Mouse (Mus musculus) right cerebral cortex, postnatal 25 days (tissue): Measurements from ENCODE around the gene Mroh2a.

Source experiments
- DNase-seq: peaks from one replicate; pipeline ENCODE4 v3.0.0; 2022

Mroh2a gene

GRCm38 (mm10) chr1:88298686-88299528, 72.1 kb downstream of the Mroh2a start:
- no peak for DNase-seq

DNA sequence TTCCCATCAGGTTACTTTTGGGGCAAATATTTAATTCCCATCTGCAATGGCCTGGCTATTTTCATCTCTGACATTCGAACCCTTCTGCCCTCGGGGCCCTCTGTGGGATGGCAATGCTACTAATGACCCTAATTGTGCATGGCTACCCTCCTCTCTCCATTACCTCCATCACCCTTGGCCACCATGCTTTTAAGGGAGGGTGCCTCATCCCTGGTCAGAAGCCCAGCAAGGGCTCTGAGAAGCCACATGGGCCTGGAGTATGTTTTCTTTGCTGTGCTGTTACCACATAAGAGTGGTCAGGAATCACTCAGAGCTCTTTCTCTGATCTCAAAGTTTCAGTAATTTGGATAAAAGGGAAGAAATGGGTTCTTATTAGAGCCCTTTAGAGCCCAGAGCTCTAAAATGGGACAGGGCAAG, 72.8 kb downstream of the Mroh2a start:
- no peak for DNase-seq

DNA sequence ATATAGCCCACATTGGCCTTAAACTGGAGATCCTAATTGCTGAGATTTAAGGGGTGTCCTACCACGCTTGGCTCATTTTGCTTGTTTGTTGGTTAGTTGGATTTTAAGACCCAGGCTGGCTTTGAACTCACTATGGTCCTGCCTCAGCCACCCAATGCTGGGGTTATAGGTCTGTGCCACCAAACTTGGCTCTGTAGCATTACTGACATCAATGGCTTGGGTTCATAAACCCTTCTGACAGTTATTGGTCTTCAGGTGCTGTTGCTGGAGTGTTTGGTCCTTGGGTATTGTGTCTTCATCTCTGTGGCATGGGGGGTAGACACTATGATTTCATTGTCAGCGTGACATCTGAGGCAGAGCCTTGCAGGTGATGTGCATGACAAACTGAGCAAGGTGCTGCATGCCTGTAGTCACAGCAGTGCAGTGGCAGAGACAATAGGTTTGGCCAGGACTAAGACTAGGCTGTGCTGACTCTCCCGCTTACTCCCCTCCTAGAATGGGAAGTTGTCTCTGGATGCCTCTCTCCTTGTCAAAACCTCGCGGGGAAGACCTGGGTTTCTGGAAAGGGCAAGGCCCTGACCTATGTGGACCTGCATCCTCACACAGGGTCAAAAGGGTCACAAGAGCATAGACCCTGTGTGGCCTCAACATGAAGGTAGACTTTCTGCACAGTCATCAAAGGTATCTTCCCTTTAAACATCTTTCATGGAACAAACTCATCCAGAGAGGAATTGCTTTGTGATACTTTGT, 73.7 kb downstream of the Mroh2a start:
- DNase-seq, result no peak

GRCm38 (mm10) chr1:88301121-88302014, 74.6 kb downstream of the Mroh2a start:
- no peak for DNase-seq

DNA sequence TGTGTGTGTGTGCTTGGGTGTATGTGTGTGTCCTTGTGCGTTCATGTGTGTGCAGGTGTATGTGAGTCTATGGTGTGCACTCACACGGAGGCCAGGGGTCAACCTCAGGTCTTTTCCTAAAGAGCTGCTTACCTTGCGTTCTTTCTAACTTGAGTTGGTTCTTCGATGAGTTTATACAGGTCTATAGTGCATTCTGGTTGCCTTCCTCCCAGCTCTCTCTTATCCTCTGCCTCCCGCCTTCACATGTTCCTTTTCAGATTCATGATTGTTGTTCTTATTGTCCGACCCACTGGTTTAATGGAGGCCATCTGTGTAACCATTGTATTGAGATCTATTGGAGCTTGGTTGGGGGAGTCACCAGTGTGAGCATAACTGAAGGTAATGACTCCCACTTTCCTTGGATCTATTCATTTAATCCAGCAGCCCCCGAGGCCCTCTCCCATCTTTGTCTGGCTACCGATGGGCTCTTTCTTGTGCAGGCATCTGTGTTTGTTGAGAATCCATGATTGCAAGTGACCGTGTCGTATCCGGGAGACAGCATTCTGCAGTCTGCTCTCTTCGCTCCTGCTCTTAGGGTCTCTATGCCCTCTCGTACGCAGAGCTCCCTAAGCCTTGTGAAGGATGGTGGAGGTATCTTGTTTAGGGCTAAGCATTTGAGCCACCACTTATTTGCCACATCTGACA, 75.4 kb downstream of the Mroh2a start:
- DNase-seq, result no peak

- no peak for DNase-seq
Observed at GRCm38 (mm10) chr1:88303762-88304161, 77.0 kb downstream of the Mroh2a start.

GRCm38 (mm10) chr1:88304261-88304985, 77.6 kb downstream of the Mroh2a start:
- DNase-seq, result no peak

GRCm38 (mm10) chr1:88305018-88305795, 78.4 kb downstream of the Mroh2a start:
- no peak for DNase-seq

GRCm38 (mm10) chr1:88306543-88306942, 79.8 kb downstream of the Mroh2a start:
- no peak for DNase-seq

DNA sequence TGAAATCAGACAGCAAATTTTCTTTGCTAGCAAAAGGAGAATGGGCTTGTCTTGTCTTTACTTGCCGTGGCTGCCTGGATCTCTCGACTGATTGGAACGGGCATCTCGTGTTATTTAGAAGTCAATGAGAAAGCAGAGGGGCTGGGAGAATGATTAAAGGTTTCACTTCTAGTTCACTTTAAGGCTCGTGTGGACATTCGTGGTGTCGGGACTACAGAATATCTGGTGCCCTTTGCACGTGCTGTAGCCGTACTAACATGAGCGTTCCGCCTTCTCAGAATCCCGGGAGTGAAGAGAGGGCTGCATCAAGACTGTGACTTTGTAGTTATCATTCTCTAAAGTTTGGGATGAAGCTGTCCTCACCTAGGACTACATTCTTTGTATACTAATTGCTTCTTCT, 80.4 kb downstream of the Mroh2a start:
- no peak for DNase-seq

DNA sequence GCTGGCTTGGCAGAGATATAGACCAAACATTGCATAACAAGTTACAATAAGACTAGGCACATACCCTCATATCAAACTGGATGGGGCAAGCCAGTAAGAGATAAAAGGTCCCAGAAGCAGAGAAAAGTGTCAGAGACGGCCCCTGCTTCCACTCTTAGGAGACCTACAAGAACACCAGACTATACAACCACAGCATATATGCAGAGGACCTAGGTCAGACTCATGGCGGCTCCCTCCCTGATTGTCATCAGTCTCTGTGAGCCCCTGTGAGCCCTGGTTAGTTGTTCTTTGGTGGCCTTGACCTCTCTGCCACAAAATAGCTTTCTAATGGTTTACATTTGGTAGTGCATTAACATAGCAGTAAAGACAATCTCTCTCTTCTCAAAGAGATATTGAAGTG, 82.2 kb downstream of the Mroh2a start:
- no peak for DNase-seq

GRCm38 (mm10) chr1:88309905-88310304, 83.1 kb downstream of the Mroh2a start:
- no peak for DNase-seq

DNA sequence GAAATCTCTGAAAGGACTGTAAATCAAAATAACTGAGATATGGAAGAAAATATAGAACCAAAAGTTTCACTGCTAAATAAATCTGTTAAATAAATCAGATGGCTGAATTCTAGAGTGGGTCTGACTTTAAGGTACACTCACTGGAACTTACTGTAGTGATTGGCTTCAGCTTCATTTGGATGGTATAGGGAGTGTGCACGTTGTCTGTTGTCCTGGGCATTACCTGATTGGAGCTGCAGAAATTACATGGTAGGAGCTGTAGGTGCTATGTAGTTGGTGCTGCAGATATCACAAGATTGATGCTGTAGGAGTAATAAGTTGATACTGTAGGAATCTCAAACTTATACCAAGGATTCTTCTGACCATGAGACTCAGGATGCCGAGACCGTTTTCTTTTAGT, 83.6 kb downstream of the Mroh2a start:
- DNase-seq, result no peak
